Mouse (Mus musculus) megakaryocyte, embryonic 14.5 days (primary cell): Measurements from ENCODE around the gene Baiap2.

ENCODE experiments used
- FLI1 ChIP-seq: IDR thresholded peaks from 2 replicates; pipeline ENCODE4 v1.6.1; 2012; ENCODE audit warnings: low read length, inconsistent platforms, mixed read lengths
- GATA1 ChIP-seq: IDR thresholded peaks from 3 replicates; pipeline ENCODE4 v1.6.1; 2012; ENCODE audit warnings: mixed read lengths, low read length, inconsistent platforms, borderline replicate concordance

DNA sequence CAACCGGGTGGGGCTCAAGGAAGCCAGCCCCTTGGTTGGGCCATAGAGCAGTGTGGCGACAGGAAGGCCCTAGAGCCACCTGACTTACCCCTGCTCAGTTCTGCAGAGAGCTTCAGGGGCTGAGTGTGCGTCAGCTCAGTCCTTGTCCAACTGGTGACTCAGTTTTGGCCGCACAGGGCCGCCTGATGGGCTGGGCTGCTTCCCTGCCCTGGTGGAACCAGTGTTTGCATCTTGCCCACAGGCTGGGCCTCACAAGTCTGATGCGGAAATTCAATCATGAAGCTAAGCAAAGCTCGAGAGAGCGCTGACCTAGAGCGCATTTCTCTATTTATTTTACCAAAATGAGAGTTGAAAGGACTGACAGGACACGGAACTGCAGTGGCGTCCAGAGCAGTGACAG lies 43.6 kb upstream of the Baiap2 start:
- TF ChIP-seq GATA1 (no peak), FLI1 (no peak)
